Mouse (Mus musculus): ENCODE measurements around the gene Rabggtb.

Rabggtb gene

DNA sequence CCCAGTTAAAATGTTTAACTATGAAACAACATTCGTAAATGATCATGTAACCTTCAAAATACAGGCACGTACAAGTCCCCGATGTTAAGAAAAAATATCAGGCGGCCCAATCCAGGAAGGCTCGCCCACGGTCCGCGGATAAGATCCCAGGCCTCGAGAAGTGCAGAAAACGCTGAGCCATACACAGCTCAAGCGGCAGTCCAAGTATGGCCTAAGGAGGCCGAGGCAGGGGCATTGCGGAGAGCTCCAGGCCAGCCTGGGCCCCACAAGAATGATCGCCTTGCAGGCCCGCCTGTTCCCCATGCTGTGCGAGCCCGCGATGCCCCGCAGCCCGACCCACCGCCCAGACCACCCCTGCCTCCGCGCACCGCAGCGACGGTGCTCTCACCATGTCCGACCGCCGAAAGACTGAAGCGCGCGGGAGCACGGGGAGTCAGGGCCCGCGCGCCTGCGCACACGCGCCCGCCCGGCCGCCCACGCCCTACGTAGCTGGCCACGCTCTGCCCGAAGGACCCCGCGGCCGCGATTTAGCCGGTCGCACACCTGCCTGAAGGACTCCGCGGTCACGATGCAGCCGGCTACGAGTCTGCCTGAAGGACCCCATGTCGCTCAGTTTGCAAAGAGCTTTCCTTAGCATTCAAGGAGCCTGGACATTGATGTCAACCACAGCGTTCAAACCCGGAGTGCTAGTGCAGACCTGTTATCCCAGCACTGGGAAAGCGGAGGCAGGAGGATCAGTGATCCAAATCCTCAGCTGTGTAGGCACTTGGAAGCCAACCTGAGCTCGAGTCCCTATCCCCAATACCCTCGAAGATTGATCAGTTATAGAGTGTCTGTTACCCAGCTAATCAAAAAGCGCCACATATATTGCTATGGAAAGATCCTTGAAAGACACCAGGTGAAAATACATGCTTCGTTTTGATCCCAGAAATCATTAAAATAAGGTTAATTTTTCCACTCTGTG, at the start of gene Rabggtb:
Gene Rabggtb, minus strand, starts transcription at position 464 of the 964 bp plus-strand sequence.
- DNase-seq: peak; percentile 97

DNA sequence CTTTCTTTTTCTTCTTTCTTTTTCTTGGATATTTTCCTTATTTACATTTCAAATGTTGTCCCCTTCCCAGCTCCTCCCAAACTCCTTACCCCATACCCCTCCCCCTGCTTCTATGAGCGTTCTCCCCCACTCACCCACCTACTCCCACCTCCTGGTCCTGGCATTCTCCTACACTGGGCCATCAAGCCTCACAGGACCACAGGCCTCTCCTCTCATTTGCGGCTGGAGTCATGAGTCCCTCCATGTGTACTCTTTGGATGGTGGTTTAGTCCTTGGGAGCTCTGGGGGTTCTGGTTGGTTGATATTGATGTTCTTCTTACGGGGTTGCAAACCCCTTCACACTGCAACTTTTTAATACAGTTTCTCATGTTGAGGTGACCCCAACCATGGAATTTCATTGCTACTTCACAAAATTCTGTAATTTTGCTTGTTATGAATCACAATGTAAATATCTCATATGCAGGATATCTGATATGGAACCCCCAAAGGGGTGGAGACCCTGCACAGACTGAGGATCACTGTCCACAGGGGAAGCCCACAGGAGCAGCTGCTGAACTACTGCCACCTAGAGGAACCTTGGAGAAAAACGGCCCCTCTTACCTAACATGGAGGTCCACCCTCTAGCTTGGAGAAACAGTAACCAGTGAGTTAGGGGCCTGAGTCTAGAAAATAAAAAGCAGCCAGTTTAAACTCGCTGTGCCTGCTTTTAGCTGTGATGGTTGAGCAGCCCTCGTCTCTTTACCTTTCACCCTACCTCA, 49.0 kb upstream of the Rabggtb start:
- DNase-seq: peak; percentile 63

GRCm38 (mm10) chr3:153960884-153961283, 48.1 kb upstream of the Rabggtb start:
- peak; percentile 17 for DNase-seq

DNA sequence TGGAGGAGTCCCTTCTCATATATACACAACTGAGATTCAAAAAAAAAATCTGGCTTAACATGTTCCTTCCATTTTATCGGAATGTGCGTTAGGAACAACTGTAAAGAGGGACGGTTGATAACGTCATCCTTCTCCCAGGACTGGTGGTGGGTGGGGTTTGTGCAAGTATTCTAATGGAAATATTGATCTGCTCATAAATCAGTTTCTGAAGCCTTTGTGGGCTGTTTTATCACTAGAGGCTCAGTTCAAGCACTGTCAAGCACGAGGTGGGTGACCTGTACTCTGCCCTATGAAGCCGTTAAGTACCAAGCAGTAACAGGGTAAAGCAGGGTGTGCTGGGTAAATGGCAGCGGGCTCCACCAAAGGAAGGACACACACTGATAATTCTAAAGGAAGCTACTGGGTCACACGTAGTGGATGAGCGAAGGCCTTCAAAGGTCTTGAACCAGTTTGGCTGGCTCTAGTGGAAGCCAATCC, 47.0 kb upstream of the Rabggtb start:
- DNase-seq: no peak

GRCm38 (mm10) chr3:153959035-153959730, 46.4 kb upstream of the Rabggtb start:
- peak; percentile 71 for DNase-seq

DNA sequence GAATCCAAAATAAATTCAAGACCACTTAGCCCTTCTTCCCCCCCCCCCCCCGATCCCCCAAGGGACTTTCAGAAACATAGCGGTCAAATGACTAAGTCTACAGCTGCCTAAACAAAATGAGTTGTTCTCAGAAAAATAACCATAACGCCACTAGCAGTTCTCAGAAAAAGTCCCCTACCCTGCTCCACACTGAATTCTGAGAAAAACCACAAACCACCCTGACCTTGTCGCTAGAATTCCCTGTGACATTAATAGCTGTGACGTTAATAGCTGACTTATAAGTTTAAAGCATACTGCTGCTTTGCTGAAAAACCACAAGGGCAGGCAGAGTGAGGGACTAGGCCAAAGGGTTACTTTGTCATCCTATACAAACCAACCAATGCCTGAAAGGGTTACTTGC, 45.1 kb upstream of the Rabggtb start:
- no peak for DNase-seq

DNA sequence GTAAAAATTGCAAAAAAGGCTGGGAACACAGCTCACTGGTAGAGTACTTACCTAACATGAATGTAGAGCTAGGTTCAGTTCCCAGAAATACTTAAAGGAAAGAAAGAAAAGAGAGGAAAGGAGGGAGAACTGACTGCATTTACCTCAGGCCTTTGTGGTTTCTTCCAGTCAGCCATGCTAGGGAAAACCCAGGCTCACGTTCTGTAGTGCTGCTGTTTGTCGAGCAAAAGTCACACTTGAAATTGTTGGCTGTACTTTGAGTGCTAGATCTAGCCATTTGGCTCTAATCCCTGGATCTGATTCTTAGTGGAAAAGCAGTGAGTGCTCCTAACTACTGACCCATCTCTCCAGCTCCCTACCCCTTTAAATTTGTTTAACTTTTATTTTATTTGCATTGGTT, 35.4 kb upstream of the Rabggtb start:
- no peak for DNase-seq

- no peak for DNase-seq
These were observed 34.5 kb upstream of the Rabggtb start for GRCm38 (mm10) chr3:153947271-153947670.

DNA sequence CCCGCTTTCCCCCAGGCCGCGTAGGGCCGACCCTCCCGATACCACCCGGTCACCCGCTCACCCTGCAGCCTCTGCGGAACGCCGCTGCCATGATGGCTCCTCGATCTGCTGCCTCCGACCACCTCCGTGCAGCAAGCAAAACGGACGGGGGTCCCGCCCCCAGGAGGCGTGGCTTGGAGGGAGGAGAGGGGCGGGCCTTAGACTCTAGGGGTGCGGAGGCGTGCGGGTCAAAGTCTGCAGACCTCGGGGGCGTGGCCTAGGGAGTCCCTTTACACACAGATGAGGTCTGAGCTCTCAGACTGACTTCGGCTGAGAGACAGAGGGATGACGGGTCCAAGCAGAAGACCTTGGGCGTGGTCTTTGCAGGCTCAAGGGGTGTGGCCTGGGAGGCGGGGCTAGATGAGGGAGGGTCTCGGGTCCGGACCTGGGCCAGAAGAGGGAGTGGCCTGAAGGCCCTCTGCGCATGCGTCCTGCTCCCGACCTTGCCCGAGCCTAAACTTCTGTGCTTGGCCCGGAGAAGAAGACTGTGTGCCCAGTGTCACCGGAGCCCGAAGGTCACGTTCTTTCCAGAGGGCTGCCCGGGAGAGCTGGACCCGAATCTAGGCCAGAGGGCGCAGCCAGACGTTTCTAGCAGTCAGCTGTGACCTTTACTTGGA, 31.7 kb upstream of the Rabggtb start, which contains the start of gene Acadm:
Gene Acadm, minus strand, starts transcription at position 298 of the 656 bp plus-strand sequence.
- DNase-seq: peak; percentile 97

DNA sequence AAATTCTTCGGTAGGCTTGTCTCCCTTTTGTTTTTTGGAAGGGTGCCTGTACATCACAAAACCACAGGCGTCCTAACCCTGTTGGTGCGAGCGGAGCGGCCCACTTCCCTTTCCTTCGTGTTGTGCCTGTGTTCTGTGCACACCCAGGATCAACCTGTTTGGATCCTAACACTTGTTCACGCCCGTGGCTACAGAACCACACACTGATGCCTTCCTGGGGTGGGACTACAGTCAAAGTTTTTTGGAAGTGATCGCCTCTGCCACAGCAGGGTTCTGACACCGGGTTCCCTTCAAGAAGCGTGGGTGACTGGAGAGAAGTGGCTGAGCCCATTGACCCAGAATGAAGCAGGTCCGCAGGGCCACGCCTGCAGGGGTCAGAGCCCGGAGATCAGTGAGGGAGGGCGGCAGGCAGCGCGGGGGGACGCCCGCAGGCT, 31.1 kb upstream of the Rabggtb start:
- DNase-seq: no peak

- DNase-seq: peak; percentile 14
These were observed 30.3 kb upstream of the Rabggtb start for GRCm38 (mm10) chr3:153943003-153943640.

DNA sequence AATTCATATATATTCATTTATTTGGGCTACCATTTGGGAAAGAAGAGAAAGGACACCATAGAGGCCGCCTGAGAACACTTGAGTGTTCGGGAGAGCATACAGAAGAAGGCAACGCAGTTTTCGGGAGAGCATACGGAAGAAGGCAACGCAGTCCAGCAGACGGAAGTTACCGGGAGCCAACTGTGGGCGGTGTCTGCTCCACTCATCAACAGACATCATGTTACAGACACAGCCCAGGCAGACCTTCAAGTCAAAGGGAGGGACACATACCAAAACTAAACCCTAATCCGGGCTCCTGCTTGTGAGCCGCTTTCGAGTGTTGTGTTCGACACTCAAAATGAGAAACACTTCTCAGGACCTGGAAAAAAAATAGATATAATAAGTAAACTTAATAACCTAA, 28.8 kb upstream of the Rabggtb start:
- no peak for DNase-seq

- no peak for DNase-seq
These were observed 27.7 kb upstream of the Rabggtb start for GRCm38 (mm10) chr3:153940486-153940885.

DNA sequence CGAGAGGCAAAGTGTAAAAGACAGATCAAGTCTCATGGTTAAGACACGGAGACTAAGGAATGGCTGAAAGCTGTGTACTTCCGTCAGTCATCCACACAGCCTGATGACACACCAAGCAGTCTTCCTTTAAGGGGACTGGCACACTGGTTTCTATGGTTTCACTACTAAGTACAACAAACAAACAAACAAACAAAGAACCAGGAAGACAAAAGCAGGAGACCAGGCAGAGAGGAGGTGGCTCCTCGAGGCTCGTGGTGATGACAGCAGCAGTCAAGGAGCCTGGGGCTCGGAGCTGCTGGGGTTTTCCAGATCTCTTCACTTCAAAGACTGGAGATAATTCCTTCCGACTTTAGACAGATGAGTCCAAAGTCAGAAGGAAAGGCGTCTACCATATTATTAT, 27.2 kb upstream of the Rabggtb start:
- DNase-seq: no peak

DNA sequence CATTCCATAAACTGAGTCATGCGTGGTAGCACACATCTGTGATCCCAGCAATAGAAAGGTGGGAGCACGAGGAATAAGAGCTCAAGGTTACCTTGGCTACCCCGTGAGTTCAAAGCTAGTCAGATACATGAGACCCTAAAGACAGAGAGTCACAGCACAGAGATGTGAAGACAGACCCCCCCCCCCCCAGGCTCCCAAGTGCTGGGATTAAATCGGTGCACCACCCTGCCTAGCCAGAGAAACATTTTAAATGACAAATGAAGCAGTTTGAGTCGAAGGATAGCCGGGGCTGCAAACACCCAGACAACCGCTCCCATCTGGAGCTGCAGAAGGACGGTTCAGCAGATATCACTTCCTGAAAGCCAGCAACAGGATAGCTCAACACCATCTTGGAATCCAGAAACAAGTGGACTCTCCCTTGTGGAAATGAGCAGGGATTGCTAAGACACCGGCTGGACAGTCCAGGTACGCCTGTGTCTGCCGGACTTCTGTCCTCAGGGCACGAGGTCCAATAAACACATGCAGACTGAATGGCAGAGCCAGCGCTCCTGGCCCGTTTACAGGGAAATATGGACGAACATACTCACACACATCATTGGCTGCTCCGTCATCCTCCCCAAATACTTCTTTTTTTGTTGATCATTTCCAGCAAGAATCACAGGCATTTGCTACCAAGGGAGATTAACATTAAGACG, 24.5 kb upstream of the Rabggtb start:
- DNase-seq: no peak

- DNase-seq: no peak
These were observed 23.1 kb upstream of the Rabggtb start for GRCm38 (mm10) chr3:153935878-153936277.

DNA sequence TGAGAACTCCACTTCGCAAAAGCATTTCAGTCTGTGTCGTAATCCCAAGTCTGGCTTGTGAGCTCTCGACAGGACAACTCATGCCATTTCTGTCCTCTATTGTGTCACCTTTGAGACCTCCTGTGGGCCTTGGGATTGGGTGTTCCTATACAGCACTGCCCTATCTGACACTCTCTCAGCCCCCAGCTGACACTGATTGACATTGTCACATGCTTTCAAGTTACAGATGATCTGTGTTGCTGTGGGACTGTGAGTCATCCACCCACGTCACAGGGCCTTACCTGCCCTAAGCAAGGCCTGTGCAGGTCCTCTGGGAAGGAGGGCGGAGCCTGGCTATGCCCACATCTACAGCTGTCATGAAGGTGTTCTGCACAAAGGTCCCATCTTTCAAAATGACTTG, 19.7 kb upstream of the Rabggtb start:
- no peak for DNase-seq

- no peak for DNase-seq
These were observed 16.7 kb upstream of the Rabggtb start for GRCm38 (mm10) chr3:153929526-153929925.

- no peak for DNase-seq
These were observed 13.5 kb upstream of the Rabggtb start for GRCm38 (mm10) chr3:153926333-153926732.

DNA sequence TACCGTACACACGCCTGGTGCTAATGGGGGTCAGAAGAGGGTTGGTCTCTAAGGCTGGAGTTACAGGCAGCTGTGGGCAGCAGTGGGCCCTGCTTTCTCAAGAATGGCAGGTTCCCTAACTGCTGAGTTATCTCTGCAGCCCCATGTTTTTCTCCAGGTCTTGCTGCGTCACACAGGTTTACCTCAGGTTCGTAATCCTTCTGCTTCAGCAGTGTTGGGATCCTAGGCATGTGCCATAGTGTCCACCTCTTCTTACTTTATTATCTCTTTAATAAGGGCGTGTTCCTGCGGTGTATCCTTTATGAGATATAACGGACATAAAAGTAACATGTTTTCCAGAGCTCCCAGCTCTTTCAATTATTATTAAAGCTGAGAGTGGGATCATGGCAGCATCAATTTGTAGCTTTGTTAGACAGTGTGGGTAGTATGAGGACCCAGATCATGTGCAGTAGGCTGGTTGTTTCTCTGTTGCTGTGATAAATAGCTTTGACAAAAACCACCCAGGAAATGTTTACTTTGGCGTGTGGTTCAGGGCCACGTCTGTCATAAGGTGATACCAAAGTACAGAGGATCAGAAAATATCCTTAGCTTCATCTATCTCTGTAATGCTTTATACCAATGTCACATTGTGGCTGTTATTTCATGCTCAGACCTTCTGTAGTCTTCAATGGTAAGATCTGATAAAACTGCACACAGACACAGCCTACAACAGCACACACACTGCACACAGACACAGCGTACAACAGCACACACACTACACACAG, 8.5 kb upstream of the Rabggtb start:
- no peak for DNase-seq
